Mouse (Mus musculus): Measurements from ENCODE around the gene Gprin1.

Gprin1 gene

DNA sequence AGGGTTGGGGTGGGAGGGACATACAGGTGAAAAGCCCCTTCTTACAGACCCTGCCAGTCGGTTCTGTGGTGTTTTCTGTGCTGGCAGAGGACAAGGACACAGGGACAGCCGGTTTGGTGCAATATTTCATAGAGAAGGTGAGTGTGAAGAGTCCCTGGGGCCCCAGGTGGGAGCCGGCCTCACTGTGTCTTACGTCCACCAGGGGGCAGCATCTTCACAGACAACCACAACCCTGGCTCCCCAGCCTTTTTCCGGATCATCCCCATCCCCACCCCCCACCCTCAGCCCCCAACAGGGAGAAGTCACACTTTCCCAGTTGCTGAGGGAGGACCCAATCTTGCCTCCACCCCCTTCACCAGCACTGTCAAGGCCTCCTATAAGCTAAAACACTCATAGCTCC, 32.8 kb downstream of the Gprin1 start:
- peak; percentile 69 for DNase-seq

DNA sequence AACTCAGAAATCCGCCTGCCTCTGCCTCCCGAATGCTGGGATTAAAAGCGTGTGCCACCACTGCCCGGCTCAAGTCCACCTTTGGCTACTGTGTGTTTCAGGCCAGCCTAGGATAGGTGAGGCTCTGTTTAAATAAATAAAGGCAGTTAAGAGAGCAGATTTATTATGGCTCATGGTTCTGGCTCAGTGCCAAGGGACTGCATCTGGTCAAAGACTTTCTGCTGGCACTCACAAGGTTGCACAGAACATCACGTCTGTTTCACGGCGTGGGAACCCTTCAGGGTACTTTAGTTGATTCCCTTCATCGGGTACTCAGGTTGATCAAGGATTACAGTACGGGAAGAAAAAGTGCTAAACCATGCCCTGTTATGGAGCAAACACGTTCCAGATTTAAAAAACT, 34.7 kb downstream of the Gprin1 start:
- DNase-seq: no peak

DNA sequence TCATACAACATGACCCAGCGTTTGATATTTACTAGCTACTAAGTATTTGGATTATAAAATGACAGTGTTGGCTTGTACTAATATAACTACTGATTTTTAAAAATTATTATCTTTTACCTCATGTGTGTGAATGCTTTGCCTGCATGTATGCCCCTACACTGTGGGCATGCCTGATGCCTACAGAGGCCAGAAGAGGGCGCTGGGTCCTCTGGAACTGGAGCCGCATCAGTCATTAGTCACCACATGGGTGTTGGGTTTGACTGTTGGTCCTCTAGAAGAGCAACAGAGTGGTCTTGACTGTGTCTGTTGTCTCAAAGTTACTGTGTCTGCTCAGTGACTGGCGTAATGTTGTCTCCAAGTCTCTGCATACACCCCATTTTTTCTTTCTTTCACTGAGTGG, 35.3 kb downstream of the Gprin1 start:
- no peak for DNase-seq

DNA sequence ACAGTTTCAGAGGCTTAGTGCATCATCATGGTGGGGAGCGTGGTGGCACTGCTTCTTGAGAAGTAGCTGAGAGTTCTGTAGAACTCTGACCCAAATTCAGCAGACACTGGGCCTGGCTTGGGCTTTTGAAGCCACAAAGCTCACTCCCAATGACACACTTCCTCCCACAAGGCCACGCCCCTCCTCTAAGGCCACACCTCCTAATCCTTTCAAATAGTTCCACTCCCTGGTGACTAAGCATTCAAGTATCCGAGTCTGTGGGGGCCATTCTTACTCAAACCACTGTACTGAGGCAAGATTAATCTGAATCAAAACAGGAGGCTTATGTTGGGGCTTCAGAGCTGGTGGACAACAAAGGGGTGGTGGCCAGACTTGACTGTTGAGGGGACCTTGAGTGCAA, 38.8 kb downstream of the Gprin1 start:
- no peak for DNase-seq

DNA sequence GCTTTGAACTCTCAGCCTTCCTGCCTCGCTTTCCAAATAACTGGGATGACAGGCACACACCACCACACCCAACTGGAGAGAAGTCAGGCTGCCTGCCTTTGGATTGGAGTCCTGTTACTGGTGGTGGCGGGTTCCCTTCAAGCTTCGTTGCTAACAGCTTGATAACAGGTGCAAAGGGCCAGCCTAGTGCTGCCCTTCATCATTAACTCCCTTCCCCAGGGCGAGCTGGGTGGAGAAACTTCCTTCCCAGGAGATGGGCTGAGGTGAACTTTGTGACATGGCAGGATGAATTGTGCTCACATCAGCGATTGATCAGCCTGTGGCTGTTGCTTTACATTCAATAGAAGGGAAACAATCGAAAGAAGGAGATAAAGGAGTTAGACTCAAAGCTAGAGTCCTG, 44.8 kb downstream of the Gprin1 start:
- no peak for DNase-seq

DNA sequence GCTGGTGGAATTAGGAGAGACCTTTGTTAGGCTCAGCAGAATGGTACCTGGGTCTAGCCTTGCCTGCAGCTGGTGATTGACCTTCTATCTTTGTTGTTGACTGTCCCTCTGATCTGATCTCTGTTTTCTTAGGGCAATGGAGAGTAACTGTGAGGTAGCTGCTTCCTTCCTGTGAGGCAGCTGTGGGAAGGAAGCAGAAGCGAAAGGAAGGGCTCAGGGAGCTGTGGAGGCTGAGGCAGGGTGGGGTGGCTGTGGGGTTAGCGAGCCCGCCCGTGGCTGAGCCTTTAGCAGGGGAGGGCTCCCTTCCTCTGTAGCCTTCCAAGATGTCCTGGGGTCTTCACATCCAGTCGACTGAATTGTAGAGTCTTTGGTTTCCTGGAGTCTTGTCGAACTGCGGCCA, 47.2 kb downstream of the Gprin1 start:
- DNase-seq: no peak

DNA sequence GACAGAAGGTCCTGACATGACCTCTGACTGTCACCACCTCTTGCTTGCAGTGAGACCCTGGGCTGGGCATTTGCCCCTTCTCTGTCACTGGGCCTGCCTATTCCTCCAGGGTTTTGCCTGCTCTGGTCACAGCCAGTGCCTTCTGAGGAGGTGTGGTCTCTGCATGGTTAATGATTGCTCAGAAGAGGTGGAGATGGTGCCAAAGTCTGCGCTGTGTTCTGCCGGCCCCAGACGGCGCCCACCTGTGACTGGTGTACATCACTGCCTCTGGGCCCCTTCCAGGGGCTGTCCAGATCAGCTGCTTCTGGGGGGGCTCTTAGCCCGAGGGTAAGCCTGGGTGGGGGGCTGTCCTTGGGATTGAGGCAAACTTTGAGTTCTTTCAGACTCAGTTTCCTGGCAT, 48.4 kb downstream of the Gprin1 start, which contains the start of gene Cdhr2:
Gene Cdhr2 (plus strand): TSS at position 219 of the 400 bp plus-strand sequence.
- DNase-seq: no peak

DNA sequence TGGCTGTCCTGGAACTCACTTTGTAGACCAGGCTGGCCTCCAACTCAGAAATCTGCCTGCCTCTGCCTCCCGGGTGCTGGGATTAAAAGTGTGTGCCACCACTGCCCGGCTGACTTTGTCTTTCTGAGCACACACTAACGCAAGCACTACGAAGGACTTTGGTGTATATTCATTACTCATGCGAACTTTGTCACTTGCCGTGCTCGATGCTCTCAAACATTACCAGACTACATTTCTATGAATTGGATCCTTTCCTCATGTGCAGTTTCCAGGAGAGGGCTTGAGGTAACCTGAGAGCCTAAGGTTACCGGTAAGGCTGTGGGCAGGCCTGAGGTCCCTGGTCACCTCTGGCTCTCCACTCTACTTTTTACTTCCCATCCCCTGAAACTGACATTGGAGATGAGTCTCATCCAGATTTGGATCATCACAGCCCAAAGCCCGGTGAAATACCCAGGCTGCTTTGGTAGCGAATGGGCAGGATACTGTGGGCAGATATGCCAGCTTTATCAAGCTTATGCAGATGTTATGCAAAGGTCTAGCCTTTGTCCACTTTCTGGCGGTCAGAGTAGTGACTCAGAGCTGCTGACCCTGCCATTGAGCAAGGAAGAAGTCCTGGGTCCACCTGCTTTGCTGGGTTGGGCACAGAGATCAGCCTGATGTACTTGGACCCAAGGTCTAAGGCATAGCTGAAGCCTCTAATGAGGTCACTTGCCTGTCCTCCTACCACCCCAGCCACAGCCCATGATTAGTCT, 54.0 kb downstream of the Gprin1 start:
- DNase-seq: no peak

DNA sequence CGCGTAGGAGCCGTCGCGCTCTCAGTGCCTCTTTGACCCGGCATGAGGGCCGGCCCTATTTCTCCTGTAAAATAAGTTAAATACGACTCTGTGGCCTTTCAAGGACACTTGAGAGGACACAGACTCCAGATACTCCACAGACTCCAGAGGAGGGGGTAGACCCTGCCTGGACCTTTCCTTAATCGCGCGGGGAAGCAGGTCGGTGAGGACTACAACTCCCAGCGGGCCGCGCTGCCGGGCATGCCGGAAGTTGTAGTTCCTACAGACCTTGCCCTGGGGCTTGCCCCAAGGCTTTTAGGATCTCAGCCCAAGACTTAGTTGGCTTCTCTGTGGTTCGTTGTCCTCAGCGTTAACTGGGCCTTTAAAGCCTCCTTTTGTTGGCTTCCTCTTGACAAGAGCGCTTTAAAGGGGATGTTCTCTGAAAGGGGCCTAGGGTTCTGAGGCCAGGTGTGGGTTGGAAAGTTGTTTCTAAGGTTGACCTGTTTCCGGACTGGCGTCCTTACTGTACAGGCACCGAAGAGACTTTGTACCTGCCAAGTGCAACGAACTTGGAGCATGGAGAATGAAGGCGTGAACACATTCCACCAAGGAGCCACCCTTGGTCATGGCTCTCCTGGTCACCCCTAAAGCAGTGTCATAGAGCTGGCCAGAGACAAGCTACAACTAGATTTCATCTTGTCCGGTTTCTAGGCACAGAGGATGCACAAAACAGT, 55.2 kb downstream of the Gprin1 start:
- no peak for DNase-seq

DNA sequence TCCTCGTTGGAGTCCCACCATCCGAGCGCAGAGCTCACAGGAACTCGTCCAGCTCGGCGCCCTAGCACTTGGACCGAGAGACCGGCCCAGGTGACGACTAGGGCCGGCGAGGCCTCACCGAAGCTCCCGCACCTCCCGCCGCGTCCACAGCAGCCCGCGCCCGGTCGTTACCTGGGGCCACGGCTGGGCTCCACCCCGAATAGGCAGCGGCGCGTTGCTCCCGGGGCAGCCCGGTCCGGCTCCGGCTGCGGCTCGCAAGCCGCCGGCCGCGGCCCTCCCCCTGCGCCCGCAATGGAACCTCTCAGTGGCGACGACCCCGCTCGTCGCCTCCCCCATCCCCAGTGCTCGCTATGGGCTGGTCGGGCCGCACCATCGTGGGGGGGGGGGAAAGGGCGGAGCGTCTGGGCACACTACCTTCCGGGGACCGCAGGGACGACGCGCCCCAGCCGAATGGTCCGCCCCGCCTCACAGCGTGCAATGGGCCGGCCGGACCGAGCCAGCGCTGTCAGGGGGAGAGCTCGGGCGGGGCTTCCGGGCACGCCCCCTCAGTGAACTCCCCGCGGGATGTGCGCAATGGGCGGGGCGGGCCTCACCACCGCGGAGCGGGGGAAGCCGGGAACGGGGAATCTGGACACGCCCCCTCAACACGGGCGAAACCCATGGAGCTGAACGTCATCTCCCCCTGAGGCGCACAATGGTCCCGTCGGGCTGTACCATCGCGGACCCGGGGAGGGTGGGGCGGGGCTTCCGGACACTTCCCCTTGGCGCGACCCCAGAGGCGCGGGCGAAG, 55.9 kb downstream of the Gprin1 start, which contains the start of gene Rnf44:
Gene Rnf44 (minus strand): TSS at position 350 of the 790 bp plus-strand sequence.
- peak; percentile 99 for DNase-seq

DNA sequence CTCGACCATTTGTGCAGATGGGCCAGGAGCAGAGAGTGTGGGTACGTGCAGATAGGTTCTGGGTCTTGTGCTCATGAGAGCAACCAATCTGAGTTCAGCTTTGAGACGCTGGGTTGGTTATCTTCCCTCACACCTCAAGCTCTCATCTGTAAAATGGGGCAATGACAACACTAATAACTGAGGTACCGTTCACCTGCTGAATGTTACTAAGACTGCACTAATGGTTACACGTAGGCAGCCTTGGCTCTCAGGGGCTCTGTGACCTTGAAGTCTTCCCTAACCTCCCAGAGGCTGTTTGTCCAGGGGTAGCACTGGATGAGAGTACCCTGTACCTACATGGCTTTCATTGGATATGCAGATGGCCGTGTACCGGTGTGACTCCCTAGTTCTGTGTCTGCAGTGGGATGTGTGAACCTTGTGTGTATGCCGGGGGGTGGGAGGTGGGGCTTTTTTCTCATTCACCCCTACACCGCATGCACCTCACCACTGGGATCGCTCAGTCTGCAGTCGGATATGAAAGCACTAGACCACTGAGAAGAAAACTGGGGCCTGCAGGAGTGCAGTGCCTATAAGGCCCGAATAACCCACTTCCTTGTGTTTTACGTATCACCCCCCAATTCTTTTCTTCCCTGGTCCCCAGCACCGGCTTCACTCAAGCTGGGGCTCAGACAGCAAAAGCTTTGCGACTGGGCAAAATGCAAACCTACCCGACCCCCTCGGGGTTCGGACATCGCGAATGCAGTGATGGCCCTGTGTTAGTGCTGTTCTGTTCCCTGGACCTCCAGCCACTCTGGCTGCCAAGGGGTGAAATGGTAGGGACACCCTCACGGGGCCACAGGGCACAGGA, 56.7 kb downstream of the Gprin1 start:
- DNase-seq: no peak

DNA sequence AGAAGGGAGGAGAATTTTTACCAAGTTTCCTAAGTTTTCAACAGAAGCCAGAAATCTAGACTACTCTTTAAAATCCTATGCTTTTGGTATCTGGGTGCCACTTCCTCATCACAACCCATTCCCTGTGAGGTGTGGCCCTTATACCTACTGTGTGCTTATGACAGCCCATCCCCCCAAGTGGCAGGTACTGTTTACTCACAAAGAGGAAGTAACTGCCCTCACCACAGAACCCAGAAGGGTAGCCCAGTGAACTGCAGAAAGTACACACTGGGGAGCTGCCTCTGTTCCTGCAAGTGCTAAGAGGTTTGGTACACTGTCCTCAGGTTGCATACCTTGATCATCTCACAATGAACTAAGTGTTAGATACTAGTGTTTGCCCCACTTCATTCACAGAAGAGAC, 57.9 kb downstream of the Gprin1 start:
- no peak for DNase-seq

DNA sequence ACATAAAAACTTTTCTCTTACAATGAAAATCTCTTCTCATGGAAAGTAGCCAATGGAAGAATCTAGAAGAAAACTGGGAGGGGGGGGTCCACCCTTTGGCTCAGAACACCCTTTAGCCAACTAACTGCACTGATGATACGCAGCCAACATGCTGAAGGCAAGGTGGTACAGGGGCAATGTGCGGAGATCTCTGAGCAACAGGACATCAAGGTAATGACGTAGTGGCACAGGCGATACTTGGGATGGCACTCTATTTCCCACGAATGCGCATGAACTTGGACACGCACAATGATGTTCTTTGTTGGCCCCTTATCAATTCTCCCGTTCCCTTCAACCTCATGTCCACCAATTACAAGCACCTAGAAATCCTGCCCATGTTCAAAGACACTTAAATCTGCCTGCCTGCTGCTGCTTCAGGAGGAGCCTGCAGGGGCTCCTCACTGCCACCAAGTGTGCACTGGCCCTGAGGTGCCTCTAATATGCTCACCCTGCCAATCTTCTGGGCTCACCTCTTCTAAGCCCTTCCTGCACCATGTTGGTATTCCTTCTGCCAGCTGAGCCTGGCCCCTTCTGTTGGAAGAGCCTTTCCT, 59.4 kb downstream of the Gprin1 start:
- no peak for DNase-seq

DNA sequence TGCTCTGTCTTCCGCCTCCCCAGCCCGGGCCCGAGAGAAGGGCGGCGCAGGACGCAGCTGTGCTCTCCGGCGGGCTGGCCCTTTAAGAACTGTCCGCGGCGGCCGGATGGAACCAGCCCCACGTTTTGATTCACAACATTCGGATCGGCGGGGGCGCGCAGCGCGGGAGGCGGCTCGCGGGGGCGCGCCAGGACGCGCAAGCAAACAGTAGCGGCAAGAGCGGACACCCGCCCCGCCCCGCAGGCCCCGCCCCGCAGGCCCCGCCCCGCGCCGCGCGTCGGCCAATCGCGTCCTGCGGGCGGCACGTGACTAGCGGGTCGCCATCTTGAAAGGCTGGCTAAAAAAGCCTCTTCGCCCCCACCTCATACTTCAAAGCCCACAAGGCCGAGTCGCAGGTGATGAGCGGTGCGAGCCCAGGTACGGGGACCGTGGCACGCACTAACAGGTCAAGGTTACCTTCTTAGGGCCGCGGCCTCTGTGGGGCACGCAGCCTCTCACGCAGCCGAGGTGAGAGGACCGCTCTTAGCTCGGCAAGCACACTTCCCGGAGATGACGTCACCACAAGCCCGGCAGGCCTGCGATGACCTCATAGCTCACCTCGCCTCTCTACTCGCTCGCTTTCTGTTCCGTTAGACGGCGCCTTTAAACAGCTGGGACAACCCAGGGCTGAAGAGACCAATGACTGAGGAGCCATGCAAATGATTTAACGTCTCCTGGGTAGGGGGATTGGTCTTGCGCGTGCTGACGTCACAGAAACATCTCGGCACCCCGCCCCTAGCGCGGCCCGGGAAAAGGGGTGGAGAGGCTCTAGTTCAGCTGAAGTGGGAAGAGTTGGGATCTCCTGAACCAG, 61.9 kb downstream of the Gprin1 start:
- DNase-seq: peak; percentile 97

DNA sequence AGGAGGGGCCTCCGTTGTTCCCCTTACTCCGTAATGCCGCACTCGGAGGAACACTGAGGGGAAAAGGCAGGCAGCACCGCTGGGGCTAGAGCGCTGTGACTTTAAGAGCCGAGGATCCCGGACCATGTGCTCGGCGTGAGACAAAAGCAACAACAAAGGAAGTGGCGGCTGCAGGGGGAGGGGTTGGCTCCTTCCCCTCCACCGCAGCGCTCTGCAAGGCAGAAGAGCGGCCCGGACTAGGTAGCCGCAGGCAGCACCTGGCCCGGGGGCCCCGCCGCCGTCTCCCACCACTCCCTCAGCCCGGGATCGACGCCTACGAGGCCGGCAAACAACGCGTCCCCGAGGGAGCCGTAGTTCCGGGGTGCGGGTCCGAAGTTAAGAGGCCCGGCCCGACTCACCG, 62.6 kb downstream of the Gprin1 start:
- DNase-seq: peak; percentile 91
